Mouse (Mus musculus) myocyte (in vitro differentiated cells): ENCODE results near the gene Daxx. TPM values are rescaled to one million over a fixed set of nuclear protein-coding genes. Genes with fewer than 3 reads are reported as not detected.
A peak's percentile ranks its signal among the peaks of the same experiment; 100 is the strongest.

ENCODE experiments used
- H3K27me3 ChIP-seq: one replicate; pipeline ENCODE4 v1.6.1; 2011; ENCODE audit not compliant: control insufficient read depth, insufficient read depth, insufficient read length
- H3K36me3 ChIP-seq: one replicate; pipeline ENCODE4 v1.6.1; 2011; ENCODE audit not compliant: control insufficient read depth, insufficient read depth
- H3K4me2 ChIP-seq: one replicate; pipeline ENCODE4 v1.6.1; 2011; ENCODE audit warnings: low read depth, control low read depth
- H3K4me3 ChIP-seq: one replicate; pipeline ENCODE4 v1.5.1; 2011; ENCODE audit warnings: mild to moderate bottlenecking, control low read depth, moderate library complexity
- H3K79me2 ChIP-seq: one replicate; pipeline ENCODE4 v1.6.1; 2011; ENCODE audit not compliant: control insufficient read depth, insufficient read depth
- H3ac ChIP-seq: one replicate; pipeline ENCODE4 v1.6.1; 2011; ENCODE audit not compliant: control insufficient read depth, insufficient read length
- CEBPB ChIP-seq: IDR thresholded peaks from 2 replicates; pipeline ENCODE4 v1.6.1; 2011; ENCODE audit warnings: mild to moderate bottlenecking, moderate library complexity; ENCODE audit not compliant: poor library complexity, insufficient read depth, severe bottlenecking
- E2F4 ChIP-seq: IDR thresholded peaks from one replicate; pipeline ENCODE4 v1.6.1; 2011; ENCODE audit warnings: mild to moderate bottlenecking, control low read depth, moderate library complexity; ENCODE audit not compliant: insufficient read depth
- MAX ChIP-seq: IDR thresholded peaks from one replicate; pipeline ENCODE4 v1.6.1; 2011; ENCODE audit warnings: low read depth, mild to moderate bottlenecking, control low read depth
- MYOD1 ChIP-seq, 3 experiments: IDR thresholded peaks; one replicate each; pipeline ENCODE4 v1.6.1; 2011; ENCODE audit warnings: control low read depth in 2 of 3, low read depth in 2 of 3, mild to moderate bottlenecking in 2 of 3, moderate library complexity in 1 of 3; ENCODE audit not compliant: insufficient read length in 2 of 3, control insufficient read depth in 1 of 3
- MYOG ChIP-seq, 3 experiments: IDR thresholded peaks; one replicate each; pipeline ENCODE4 v1.6.1; 2011; ENCODE audit warnings: control low read depth in 2 of 3, low read depth in 2 of 3, mild to moderate bottlenecking in 2 of 3; ENCODE audit not compliant: insufficient read length in 2 of 3, control insufficient read depth in 1 of 3, insufficient read depth in 1 of 3
- POLR2A ChIP-seq: IDR thresholded peaks from one replicate; pipeline ENCODE4 v1.6.1; 2011; ENCODE audit warnings: low read depth, mild to moderate bottlenecking, control low read depth, moderate library complexity; ENCODE audit not compliant: insufficient read length
- POLR2AphosphoS2 ChIP-seq: IDR thresholded peaks from one replicate; pipeline ENCODE4 v1.6.1; 2011; ENCODE audit warnings: low read depth, control low read depth; ENCODE audit not compliant: insufficient read length
- REST ChIP-seq: IDR thresholded peaks from one replicate; pipeline ENCODE4 v1.6.1; 2011; ENCODE audit warnings: mild to moderate bottlenecking, control low read depth, moderate library complexity; ENCODE audit not compliant: insufficient read depth, insufficient read length
- SRF ChIP-seq: IDR thresholded peaks from one replicate; pipeline ENCODE4 v1.6.1; 2011; ENCODE audit warnings: low read depth; ENCODE audit not compliant: control insufficient read depth, insufficient read length
- TCF12 ChIP-seq: IDR thresholded peaks from one replicate; pipeline ENCODE4 v1.6.1; 2011; ENCODE audit warnings: mild to moderate bottlenecking, control low read depth; ENCODE audit not compliant: poor library complexity, insufficient read depth, severe bottlenecking
- TCF3 ChIP-seq: IDR thresholded peaks from one replicate; pipeline ENCODE4 v1.6.1; 2011; ENCODE audit warnings: low read depth, control low read depth; ENCODE audit not compliant: insufficient read length
- USF1 ChIP-seq: IDR thresholded peaks from one replicate; pipeline ENCODE4 v1.6.1; 2011; ENCODE audit warnings: low read depth, mild to moderate bottlenecking, control low read depth, moderate library complexity
- polyA plus RNA-seq: library from polyadenylated mRNA; unstranded; fragments of >200 nt; fragmentation: generic; extraction: Trizol; gene quantifications from one replicate; pipeline ENCODE4 v1.2.1, GENCODE M21; 2012; ENCODE audit warnings: missing spikeins

Gene Daxx
- polyA plus RNA-seq, 1 experiment = 16.9 TPM

GRCm38 (mm10) chr17:33955555-33956214 lies 46.5 kb downstream of the Daxx start, which contains the start of the genes Vps52 and Rps18:
Gene Vps52, plus strand, starts transcription at chr17:33955812.
Gene Rps18, minus strand, starts transcription at chr17:33956001.
- peak within 1 kb of the TSS; percentile 100 for H3K4me2 ChIP-seq
- H3ac ChIP-seq = peak within 1 kb of the TSS; percentile 71
- no peak for TF ChIP-seq E2F4
- peak; percentile 84 for TF ChIP-seq POLR2A
- peak in 1 of 3 experiments; percentile 5 for TF ChIP-seq MYOD1 (IDR thresholded peaks at IDR 0.05; ENCODE audit: control insufficient read depth in 1 of 3, insufficient read length in 2 of 3, low read depth in 2 of 3)
- peak; percentile 90 for TF ChIP-seq POLR2AphosphoS2
- TF ChIP-seq TCF12 = no peak
- no peak for TF ChIP-seq REST
- TF ChIP-seq MYOG (IDR thresholded peaks at IDR 0.05; ENCODE audit: control insufficient read depth in 1 of 3, insufficient read depth in 1 of 3, insufficient read length in 2 of 3, low read depth in 2 of 3) = peak in 1 of 3 experiments; percentile 37
- TF ChIP-seq SRF = peak; percentile 2
- peak within 1 kb of the TSS; percentile 93 for H3K4me3 ChIP-seq
- H3K36me3 ChIP-seq = peaks cover 15% of the 10 kb centered on the region
- H3K27me3 ChIP-seq = no peaks in the 10 kb centered on the region
- H3K79me2 ChIP-seq = peaks cover 29% of the 10 kb centered on the region

GRCm38 (mm10) chr17:33956336-33956735 lies 47.1 kb downstream of the Daxx start:
- no peak for TF ChIP-seq TCF12
- no peak for TF ChIP-seq USF1
- no peak for TF ChIP-seq TCF3
- no peak for TF ChIP-seq E2F4
- no peak for TF ChIP-seq SRF
- no peak for TF ChIP-seq POLR2AphosphoS2
- no peak for TF ChIP-seq MYOG (IDR thresholded peaks at IDR 0.05; ENCODE audit: control insufficient read depth in 1 of 3, insufficient read depth in 1 of 3, insufficient read length in 2 of 3, low read depth in 2 of 3)
- no peak for TF ChIP-seq REST
- no peak for TF ChIP-seq MAX
- no peak for TF ChIP-seq POLR2A
- peak overlapping the region; percentile 71 for H3ac ChIP-seq
- peak overlapping the region; percentile 100 for H3K4me2 ChIP-seq
- H3K79me2 ChIP-seq = peaks cover 29% of the 10 kb centered on the region
- no peaks in the 10 kb centered on the region for H3K27me3 ChIP-seq
- H3K36me3 ChIP-seq = peaks cover 15% of the 10 kb centered on the region
- peak overlapping the region; percentile 93 for H3K4me3 ChIP-seq

- peaks cover 15% of the 10 kb centered on the region for H3K36me3 ChIP-seq
- H3ac ChIP-seq = no peak overlapping the region
- H3K79me2 ChIP-seq = peaks cover 29% of the 10 kb centered on the region
- no peak for TF ChIP-seq TCF12
- no peak for TF ChIP-seq SRF
- TF ChIP-seq USF1 = no peak
- no peak for TF ChIP-seq CEBPB
- H3K27me3 ChIP-seq = no peaks in the 10 kb centered on the region
- H3K4me3 ChIP-seq = no peak overlapping the region
- H3K4me2 ChIP-seq = no peak overlapping the region
Observed at GRCm38 (mm10) chr17:33957493-33957892, 48.3 kb downstream of the Daxx start.

GRCm38 (mm10) chr17:33958451-33958850 lies 49.2 kb downstream of the Daxx start:
- Histone ChIP-seq H3K4me2 (no peak overlapping the region), H3K27me3 (no peaks in the 10 kb centered on the region), H3ac (no peak overlapping the region), H3K79me2 (peaks cover 25% of the 10 kb centered on the region), H3K4me3 (no peak overlapping the region), H3K36me3 (peaks cover 8% of the 10 kb centered on the region)
- no peak for TF ChIP-seq POLR2AphosphoS2

- H3ac ChIP-seq = no peak overlapping the region
- no peak overlapping the region for H3K4me2 ChIP-seq
- H3K27me3 ChIP-seq = no peaks in the 10 kb centered on the region
- peaks cover 5% of the 10 kb centered on the region for H3K36me3 ChIP-seq
- H3K79me2 ChIP-seq = peaks cover 18% of the 10 kb centered on the region
- TF ChIP-seq POLR2AphosphoS2 = no peak
- no peak for TF ChIP-seq TCF3
- no peak for TF ChIP-seq POLR2A
- no peak for TF ChIP-seq REST
- H3K4me3 ChIP-seq = no peak overlapping the region
Observed at GRCm38 (mm10) chr17:33959135-33959534, 49.9 kb downstream of the Daxx start.

- Histone ChIP-seq H3K36me3 (no peaks in the 10 kb centered on the region), H3K4me2 (no peak overlapping the region), H3K4me3 (no peak overlapping the region), H3K27me3 (no peaks in the 10 kb centered on the region), H3K79me2 (peaks cover 10% of the 10 kb centered on the region), H3ac (no peak overlapping the region)
- TF ChIP-seq MYOD1 (IDR thresholded peaks at IDR 0.05; ENCODE audit: control insufficient read depth in 1 of 3, insufficient read length in 2 of 3, low read depth in 2 of 3) (no peak), POLR2AphosphoS2 (no peak), POLR2A (no peak), E2F4 (no peak), REST (no peak), MYOG (IDR thresholded peaks at IDR 0.05; ENCODE audit: control insufficient read depth in 1 of 3, insufficient read depth in 1 of 3, insufficient read length in 2 of 3, low read depth in 2 of 3) (no peak), TCF12 (no peak), USF1 (no peak), TCF3 (no peak), SRF (no peak), MAX (no peak), CEBPB (no peak)
Observed at GRCm38 (mm10) chr17:33959948-33960347, 50.7 kb downstream of the Daxx start.
